Mouse (Mus musculus): ENCODE data around the gene Iqsec1. TPM values are rescaled to one million over a fixed set of nuclear protein-coding genes. Genes with fewer than 3 reads are reported as not detected.

The Iqsec1 gene
- polyA plus RNA-seq, 1 experiment = 124 TPM

- no peaks in the 10 kb centered on the region for H3K27me3 ChIP-seq (ENCODE audit: control insufficient read depth, insufficient read depth, low read length)
- 90% methylated on average over 2 of the region's 2 CpGs for WGBS
- H3K4me1 ChIP-seq (replicated peaks; ENCODE audit: control insufficient read depth, insufficient read depth, low read length) = 0 out of 2 replicates have a peak, but pooled peaks cover 4% of the 10 kb centered on the region
- TF ChIP-seq CTCF (IDR thresholded peaks at IDR 0.05; ENCODE audit: borderline replicate concordance, control insufficient read depth, extremely low read depth, insufficient read depth, low read length, poor library complexity) (no peak), POLR2A (IDR thresholded peaks at IDR 0.05; ENCODE audit: control insufficient read depth, extremely low read depth, insufficient read depth, low read length, poor library complexity) (no peak)
- DNase-seq = no peak
- H3K27ac ChIP-seq (ENCODE audit: control insufficient read depth, insufficient read depth, low read length) = no peak overlapping the region
- no peaks in the 10 kb centered on the region for H3K36me3 ChIP-seq (ENCODE audit: control insufficient read depth, insufficient read depth, low read length)
- H3K4me3 ChIP-seq (ENCODE audit: control insufficient read depth, insufficient read depth, low read length) = no peak overlapping the region
These were observed 261.8 kb downstream of the Iqsec1 start for GRCm38 (mm10) chr6:90726711-90727122.

- Histone ChIP-seq H3K4me1 (replicated peaks; ENCODE audit: control insufficient read depth, insufficient read depth, low read length) (no peaks in the 10 kb centered on the region), H3K36me3 (ENCODE audit: control insufficient read depth, insufficient read depth, low read length) (no peaks in the 10 kb centered on the region), H3K4me3 (ENCODE audit: control insufficient read depth, insufficient read depth, low read length) (no peak overlapping the region), H3K27ac (ENCODE audit: control insufficient read depth, insufficient read depth, low read length) (no peak overlapping the region), H3K27me3 (ENCODE audit: control insufficient read depth, insufficient read depth, low read length) (no peaks in the 10 kb centered on the region)
- DNase-seq = no peak
- WGBS = 96% methylated on average over 1 of the region's 1 CpGs
- no peak for TF ChIP-seq POLR2A (IDR thresholded peaks at IDR 0.05; ENCODE audit: control insufficient read depth, extremely low read depth, insufficient read depth, low read length, poor library complexity)
- TF ChIP-seq CTCF (IDR thresholded peaks at IDR 0.05; ENCODE audit: borderline replicate concordance, control insufficient read depth, extremely low read depth, insufficient read depth, low read length, poor library complexity) = no peak
These were observed 263.0 kb downstream of the Iqsec1 start for GRCm38 (mm10) chr6:90725526-90725925.

- WGBS = 93% methylated on average over 3 of the region's 3 CpGs
- no peaks in the 10 kb centered on the region for H3K36me3 ChIP-seq (ENCODE audit: control insufficient read depth, insufficient read depth, low read length)
- DNase-seq = no peak
- H3K4me1 ChIP-seq (replicated peaks; ENCODE audit: control insufficient read depth, insufficient read depth, low read length) = no peaks in the 10 kb centered on the region
- H3K27me3 ChIP-seq (ENCODE audit: control insufficient read depth, insufficient read depth, low read length) = no peaks in the 10 kb centered on the region
- no peak overlapping the region for H3K27ac ChIP-seq (ENCODE audit: control insufficient read depth, insufficient read depth, low read length)
- no peak overlapping the region for H3K4me3 ChIP-seq (ENCODE audit: control insufficient read depth, insufficient read depth, low read length)
- TF ChIP-seq CTCF (IDR thresholded peaks at IDR 0.05; ENCODE audit: borderline replicate concordance, control insufficient read depth, extremely low read depth, insufficient read depth, low read length, poor library complexity) (no peak), POLR2A (IDR thresholded peaks at IDR 0.05; ENCODE audit: control insufficient read depth, extremely low read depth, insufficient read depth, low read length, poor library complexity) (no peak)
These were observed 265.5 kb downstream of the Iqsec1 start for GRCm38 (mm10) chr6:90722993-90723392.

- Histone ChIP-seq H3K27me3 (ENCODE audit: control insufficient read depth, insufficient read depth, low read length) (no peaks in the 10 kb centered on the region), H3K4me3 (ENCODE audit: control insufficient read depth, insufficient read depth, low read length) (no peak overlapping the region), H3K36me3 (ENCODE audit: control insufficient read depth, insufficient read depth, low read length) (no peaks in the 10 kb centered on the region), H3K27ac (ENCODE audit: control insufficient read depth, insufficient read depth, low read length) (no peak overlapping the region), H3K4me1 (replicated peaks; ENCODE audit: control insufficient read depth, insufficient read depth, low read length) (peaks cover 6% of the 10 kb centered on the region)
- peak; percentile 68 for DNase-seq
- 57% methylated on average over 5 of the region's 5 CpGs for WGBS
- TF ChIP-seq CTCF (IDR thresholded peaks at IDR 0.05; ENCODE audit: borderline replicate concordance, control insufficient read depth, extremely low read depth, insufficient read depth, low read length, poor library complexity) = peak; percentile 66; the same call in 1 of the 2 replicates
- TF ChIP-seq POLR2A (IDR thresholded peaks at IDR 0.05; ENCODE audit: control insufficient read depth, extremely low read depth, insufficient read depth, low read length, poor library complexity) = no peak
These were observed 267.3 kb downstream of the Iqsec1 start for GRCm38 (mm10) chr6:90720996-90721746.

GRCm38 (mm10) chr6:90720201-90720600, 268.3 kb downstream of the Iqsec1 start:
- H3K27ac ChIP-seq (ENCODE audit: control insufficient read depth, insufficient read depth, low read length) = no peak overlapping the region
- no peak for DNase-seq
- H3K27me3 ChIP-seq (ENCODE audit: control insufficient read depth, insufficient read depth, low read length) = no peaks in the 10 kb centered on the region
- H3K4me1 ChIP-seq (replicated peaks; ENCODE audit: control insufficient read depth, insufficient read depth, low read length) = peaks cover 14% of the 10 kb centered on the region
- WGBS = 80% methylated on average over 3 of the region's 3 CpGs
- no peak overlapping the region for H3K4me3 ChIP-seq (ENCODE audit: control insufficient read depth, insufficient read depth, low read length)
- TF ChIP-seq CTCF (IDR thresholded peaks at IDR 0.05; ENCODE audit: borderline replicate concordance, control insufficient read depth, extremely low read depth, insufficient read depth, low read length, poor library complexity) (no peak), POLR2A (IDR thresholded peaks at IDR 0.05; ENCODE audit: control insufficient read depth, extremely low read depth, insufficient read depth, low read length, poor library complexity) (no peak)
- H3K36me3 ChIP-seq (ENCODE audit: control insufficient read depth, insufficient read depth, low read length) = no peaks in the 10 kb centered on the region

- peaks cover 21% of the 10 kb centered on the region for H3K4me1 ChIP-seq (replicated peaks; ENCODE audit: control insufficient read depth, insufficient read depth, low read length)
- H3K27me3 ChIP-seq (ENCODE audit: control insufficient read depth, insufficient read depth, low read length) = no peaks in the 10 kb centered on the region
- WGBS = 97% methylated on average over 6 of the region's 6 CpGs
- H3K4me3 ChIP-seq (ENCODE audit: control insufficient read depth, insufficient read depth, low read length) = no peak overlapping the region
- no peaks in the 10 kb centered on the region for H3K36me3 ChIP-seq (ENCODE audit: control insufficient read depth, insufficient read depth, low read length)
- TF ChIP-seq POLR2A (IDR thresholded peaks at IDR 0.05; ENCODE audit: control insufficient read depth, extremely low read depth, insufficient read depth, low read length, poor library complexity) = no peak
- no peak for TF ChIP-seq CTCF (IDR thresholded peaks at IDR 0.05; ENCODE audit: borderline replicate concordance, control insufficient read depth, extremely low read depth, insufficient read depth, low read length, poor library complexity)
- no peak for DNase-seq
- no peak overlapping the region for H3K27ac ChIP-seq (ENCODE audit: control insufficient read depth, insufficient read depth, low read length)
These were observed 269.1 kb downstream of the Iqsec1 start for GRCm38 (mm10) chr6:90719402-90719801.
